In the genomic region with DNA sequence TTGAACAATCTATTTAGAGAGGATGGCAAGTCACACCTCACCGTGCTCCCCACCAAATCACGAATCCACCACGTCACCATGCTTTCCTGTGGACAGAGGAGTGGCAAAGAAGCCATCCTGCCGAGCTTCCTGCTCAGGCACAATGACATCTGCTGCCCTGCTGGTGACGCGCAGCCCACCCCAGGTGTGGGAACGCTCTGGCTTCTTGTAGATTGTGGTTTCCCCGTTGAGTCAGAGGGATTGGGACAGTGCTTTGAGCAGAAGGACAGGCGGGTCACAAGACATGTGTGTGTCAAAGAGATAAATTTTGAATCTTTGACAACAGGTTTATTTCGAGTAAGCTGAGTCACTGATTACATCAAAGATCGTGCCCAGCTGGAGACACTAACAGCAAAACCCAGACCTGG, we compare ENCODE assay signal across 1 mouse cellular context.
TF ChIP-seq lines count a peak whose summit lies in the region.

No protein-coding gene starts in this region.

TF ChIP-seq in MEL, 35 proteins besides CTCF, POLR2A, EP300 and RAD21 (continued from another document):
- no peak for TF ChIP-seq CHD1 (IDR thresholded peaks at IDR 0.05; ENCODE audit: low read depth, low read length)
- TF ChIP-seq ZKSCAN1 (IDR thresholded peaks at IDR 0.05; ENCODE audit: low read depth, low read length): no peak
